Mouse (Mus musculus) hindbrain, embryonic 14.5 days (tissue): Measurements from ENCODE around the gene Rora. TPM values are rescaled to one million over a fixed set of nuclear protein-coding genes. Genes with fewer than 3 reads are reported as not detected.

Experiments
- ATAC-seq: fragments of 200-750 bp; cut with Nextera tagmentation; 2 replicates; pipeline ENCODE4 v1.8.0; 2017; ENCODE audit warnings: moderate number of reproducible peaks, mild to moderate bottlenecking, moderate TSS enrichment, moderate library complexity; ENCODE audit not compliant: low FRiP score
- DNase-seq: peaks from one replicate; pipeline ENCODE4 v3.0.0-alpha.2; 2015; ENCODE audit warnings: low spot score
- H3K27ac ChIP-seq: fragments of 300-500 bp; sonication (generic); 2 replicates; pipeline ENCODE4 v1.5.1; 2014; ENCODE audit warnings: mild to moderate bottlenecking, moderate library complexity
- H3K27me3 ChIP-seq: fragments of 300-500 bp; sonication (generic); 2 replicates; pipeline ENCODE4 v1.6.1; 2014; ENCODE audit warnings: mild to moderate bottlenecking, low read length, mixed read lengths; ENCODE audit not compliant: control insufficient read depth, insufficient read depth
- H3K36me3 ChIP-seq: fragments of 300-500 bp; sonication (generic); replicated peaks from 2 replicates; pipeline ENCODE4 v1.6.1; 2014; ENCODE audit not compliant: control insufficient read depth, insufficient read depth
- H3K4me1 ChIP-seq: fragments of 300-500 bp; sonication (generic); replicated peaks from 2 replicates; pipeline ENCODE4 v1.6.1; 2014; ENCODE audit warnings: antibody characterized with exemption, low read length, mixed read lengths; ENCODE audit not compliant: control insufficient read depth, insufficient read depth
- H3K4me2 ChIP-seq: fragments of 300-500 bp; sonication (generic); replicated peaks from 2 replicates; pipeline ENCODE4 v1.6.1; 2014; ENCODE audit warnings: mild to moderate bottlenecking, moderate library complexity
- H3K4me3 ChIP-seq: fragments of 300-500 bp; sonication (generic); replicated peaks from 2 replicates; pipeline ENCODE4 v1.5.1; 2014; ENCODE audit warnings: mild to moderate bottlenecking, low read length
- H3K9ac ChIP-seq: fragments of 300-500 bp; sonication (generic); 2 replicates; pipeline ENCODE4 v1.6.1; 2014
- H3K9me3 ChIP-seq: fragments of 300-500 bp; sonication (generic); 2 replicates; pipeline ENCODE4 v1.6.1; 2016; ENCODE audit warnings: low read length; ENCODE audit not compliant: control insufficient read depth
- WGBS: fragments of 180-500 bp; shearing (Covaris S2); extraction: QIAGEN DNeasy Blood & Tissue Kit; methylation state at CpG from one replicate; pipeline ENCODE4 v1.1.7; 2014; 5-methylcytosine and 5-hydroxymethylcytosine counted together
- polyA plus RNA-seq: library from polyadenylated mRNA; unstranded; fragments of >200 nt; fragmentation: Nextera tagmentation; extraction: Ambion mirVana; gene quantifications from 2 replicates; pipeline ENCODE4 v1.2.1, GENCODE M21; 2014

The Rora gene
- polyA plus RNA-seq, 1 experiment from 2014 or later: 22.0 TPM

- Histone ChIP-seq H3K27me3 (no peaks in the 10 kb centered on the region), H3K4me2 (no peak overlapping the region), H3K9me3 (no peaks in the 10 kb centered on the region), H3K36me3 (no peaks in the 10 kb centered on the region), H3K27ac (no peak overlapping the region), H3K4me3 (no peak overlapping the region), H3K9ac (no peak overlapping the region), H3K4me1 (0 out of 2 replicates have a peak, but pooled peaks cover 5% of the 10 kb centered on the region)
- DNase-seq: peak; percentile 38
- no peak for ATAC-seq
- 43% methylated on average over 9 of the region's 9 CpGs for WGBS
These were observed 619.3 kb downstream of the Rora start for GRCm38 (mm10) chr9:69272884-69273283.

GRCm38 (mm10) chr9:69274766-69275485 lies 621.3 kb downstream of the Rora start:
- WGBS: 77% methylated on average over 10 of the region's 10 CpGs
- no peak for ATAC-seq
- no peak overlapping the region for H3K27ac ChIP-seq
- no peak for DNase-seq
- no peaks in the 10 kb centered on the region for H3K9me3 ChIP-seq
- no peak overlapping the region for H3K9ac ChIP-seq
- 0 out of 2 replicates have a peak, but pooled peaks cover 5% of the 10 kb centered on the region for H3K4me1 ChIP-seq
- no peaks in the 10 kb centered on the region for H3K27me3 ChIP-seq
- H3K4me3 ChIP-seq: no peak overlapping the region
- H3K36me3 ChIP-seq: no peaks in the 10 kb centered on the region
- H3K4me2 ChIP-seq: no peak overlapping the region

GRCm38 (mm10) chr9:69277256-69277655 lies 623.7 kb downstream of the Rora start:
- H3K27me3 ChIP-seq: no peaks in the 10 kb centered on the region
- WGBS: 51% methylated on average over 10 of the region's 10 CpGs
- no peak overlapping the region for H3K27ac ChIP-seq
- H3K36me3 ChIP-seq: no peaks in the 10 kb centered on the region
- no peak for ATAC-seq
- H3K4me3 ChIP-seq: no peak overlapping the region
- no peak overlapping the region for H3K4me2 ChIP-seq
- no peaks in the 10 kb centered on the region for H3K9me3 ChIP-seq
- H3K4me1 ChIP-seq: no peaks in the 10 kb centered on the region
- H3K9ac ChIP-seq: no peak overlapping the region
- DNase-seq: no peak

- Histone ChIP-seq H3K4me2 (no peak overlapping the region), H3K9ac (no peak overlapping the region), H3K4me1 (0 out of 2 replicates have a peak, but pooled peaks cover 6% of the 10 kb centered on the region), H3K36me3 (no peaks in the 10 kb centered on the region), H3K9me3 (no peaks in the 10 kb centered on the region), H3K4me3 (no peak overlapping the region), H3K27me3 (0 out of 2 replicates have a peak, but pooled peaks cover 4% of the 10 kb centered on the region), H3K27ac (no peak overlapping the region)
- DNase-seq (no peak), ATAC-seq (no peak)
- WGBS: 85% methylated on average over 3 of the region's 3 CpGs
These were observed 631.4 kb downstream of the Rora start for GRCm38 (mm10) chr9:69285011-69285410.

GRCm38 (mm10) chr9:69288113-69288512 lies 634.5 kb downstream of the Rora start:
- peaks cover 30% of the 10 kb centered on the region for H3K27me3 ChIP-seq
- no peaks in the 10 kb centered on the region for H3K9me3 ChIP-seq
- no peak overlapping the region for H3K4me3 ChIP-seq
- no peak overlapping the region for H3K27ac ChIP-seq
- no peak for DNase-seq
- H3K4me1 ChIP-seq: peaks cover 18% of the 10 kb centered on the region; the same call in 1 of the 2 replicates
- WGBS: 97% methylated on average over 1 of the region's 1 CpGs
- no peak for ATAC-seq
- no peak overlapping the region for H3K9ac ChIP-seq
- H3K4me2 ChIP-seq: no peak overlapping the region
- H3K36me3 ChIP-seq: no peaks in the 10 kb centered on the region

GRCm38 (mm10) chr9:69288586-69288985 lies 635.0 kb downstream of the Rora start:
- peak overlapping the region; percentile 98; the same call in 1 of the 2 replicates for H3K4me2 ChIP-seq
- 44% methylated on average over 5 of the region's 5 CpGs for WGBS

GRCm38 (mm10) chr9:69289056-69290017 lies 635.8 kb downstream of the Rora start:
- Histone ChIP-seq H3K9ac (peak overlapping the region; percentile 69), H3K4me2 (peak overlapping the region; percentile 98), H3K27me3 (peaks cover 38% of the 10 kb centered on the region), H3K4me3 (peak overlapping the region; percentile 82), H3K27ac (peak overlapping the region; percentile 54; the same call in 1 of the 2 replicates), H3K9me3 (no peaks in the 10 kb centered on the region), H3K4me1 (peaks cover 18% of the 10 kb centered on the region; the same call in 1 of the 2 replicates), H3K36me3 (no peaks in the 10 kb centered on the region)
- ATAC-seq (peak; percentile 94), DNase-seq (peak; percentile 71)
- WGBS: 1% methylated on average over 55 of the region's 59 CpGs

More at GRCm38 (mm10) chr9:69288586-69288985, 635.0 kb downstream of the Rora start:
- no peak overlapping the region for H3K4me3 ChIP-seq
- peaks cover 18% of the 10 kb centered on the region; the same call in 1 of the 2 replicates for H3K4me1 ChIP-seq
- H3K9ac ChIP-seq: no peak overlapping the region
- DNase-seq (no peak), ATAC-seq (no peak)
- H3K27me3 ChIP-seq: peaks cover 35% of the 10 kb centered on the region
- H3K36me3 ChIP-seq: no peaks in the 10 kb centered on the region
- no peak overlapping the region for H3K27ac ChIP-seq
- no peaks in the 10 kb centered on the region for H3K9me3 ChIP-seq

GRCm38 (mm10) chr9:69290018-69290880 lies 636.7 kb downstream of the Rora start:
- peaks cover 38% of the 10 kb centered on the region for H3K27me3 ChIP-seq
- no peaks in the 10 kb centered on the region for H3K36me3 ChIP-seq
- H3K4me2 ChIP-seq: peak overlapping the region; percentile 98
- peaks cover 18% of the 10 kb centered on the region; the same call in 1 of the 2 replicates for H3K4me1 ChIP-seq
- H3K4me3 ChIP-seq: peak overlapping the region; percentile 82
- peak overlapping the region; percentile 69 for H3K9ac ChIP-seq
- H3K9me3 ChIP-seq: no peaks in the 10 kb centered on the region
- under 1% methylated on average over 65 of the region's 73 CpGs for WGBS
- DNase-seq: no peak
- ATAC-seq: peak; percentile 63
- peak overlapping the region; percentile 54; the same call in 1 of the 2 replicates for H3K27ac ChIP-seq
